Mouse (Mus musculus) fibroblast of lung, adult 2 months (primary cell): Measurements from ENCODE around the gene Pitpnm2.
"Not testable (repeated sequence)": the region's sequence is repeated elsewhere in the genome, so short reads cannot be mapped to it uniquely, and the experiment has no call there.

Experiments used
- DNase-seq: peaks from one replicate; pipeline ENCODE4 v3.0.0-alpha.2; 2011; ENCODE audit warnings: low read depth

Pitpnm2 gene

DNA sequence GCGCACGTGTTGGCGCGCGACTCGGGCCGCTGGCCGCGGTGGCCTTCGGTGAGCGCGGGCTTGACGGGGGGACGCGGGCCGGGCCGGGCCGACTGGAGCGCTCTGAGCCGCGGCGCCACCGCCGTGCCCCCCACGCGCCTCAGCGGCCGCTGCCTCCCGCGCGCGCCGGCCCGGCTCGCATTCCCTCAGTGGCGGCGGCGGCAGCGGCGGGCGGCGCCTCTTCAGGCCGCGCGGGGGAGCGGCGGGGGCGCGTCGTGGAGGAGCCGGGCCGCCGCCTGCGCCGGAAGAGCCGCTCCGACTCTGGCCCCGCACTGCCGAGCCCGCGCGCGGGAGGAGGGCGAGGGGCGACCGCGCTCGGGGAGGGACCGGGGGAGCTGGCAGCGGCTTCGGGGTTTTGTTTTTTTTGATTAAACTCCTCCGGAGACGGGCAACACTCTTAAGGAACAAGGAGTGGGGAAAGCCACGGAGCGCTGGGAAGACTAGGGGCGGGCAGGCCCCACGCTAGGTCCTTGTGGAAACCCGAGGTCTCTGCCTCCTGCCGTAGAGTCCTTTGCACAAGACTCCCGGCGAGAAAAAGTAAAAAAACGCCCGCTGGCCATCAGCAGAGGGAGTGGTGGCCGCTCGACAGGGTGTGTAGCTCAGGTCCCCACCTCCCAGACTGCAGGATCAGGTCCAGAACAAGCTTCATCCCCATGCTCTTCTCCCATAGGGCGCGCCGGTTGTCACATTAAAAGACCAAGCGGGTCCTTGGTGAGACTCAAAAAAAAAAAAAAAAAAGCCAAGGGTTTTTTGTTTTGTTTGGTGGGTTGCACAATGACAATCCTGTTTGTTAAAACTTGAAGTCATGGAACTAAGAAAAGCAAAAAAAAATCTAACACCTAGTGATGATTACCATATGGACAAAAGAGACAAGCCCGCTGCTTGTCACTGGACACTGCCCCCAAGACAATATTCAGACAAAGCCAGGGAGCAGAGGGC lies at the start of gene Pitpnm2:
Gene Pitpnm2, minus strand, starts transcription at position 147 of the 978 bp plus-strand sequence.
- DNase-seq, result peak; percentile 35

GRCm38 (mm10) chr5:124299307-124299706 lies 49.7 kb upstream of the Pitpnm2 start:
- DNase-seq, result not testable (repeated sequence)

DNA sequence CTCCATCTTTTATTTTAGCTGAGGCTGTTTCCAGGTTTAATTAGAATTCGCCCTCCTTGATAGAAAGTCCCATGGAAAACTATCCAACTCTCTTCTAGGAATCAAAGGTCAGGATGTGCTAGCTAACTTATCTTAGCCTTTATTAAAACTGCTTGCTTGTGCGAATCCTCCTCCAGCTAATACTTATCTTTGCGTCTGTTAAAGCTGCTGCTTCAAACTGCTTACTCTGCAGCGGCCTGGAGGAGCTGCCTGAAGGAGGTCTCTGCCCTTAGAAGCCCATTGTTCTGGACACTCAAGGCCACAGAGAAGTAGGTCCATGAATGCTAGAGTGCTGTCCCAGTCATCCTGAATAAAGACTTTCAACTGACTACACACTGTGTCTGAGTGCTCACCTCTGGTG lies 46.9 kb upstream of the Pitpnm2 start:
- no peak for DNase-seq

- DNase-seq, result no peak
Measured at GRCm38 (mm10) chr5:124293967-124294366, 44.4 kb upstream of the Pitpnm2 start.

DNA sequence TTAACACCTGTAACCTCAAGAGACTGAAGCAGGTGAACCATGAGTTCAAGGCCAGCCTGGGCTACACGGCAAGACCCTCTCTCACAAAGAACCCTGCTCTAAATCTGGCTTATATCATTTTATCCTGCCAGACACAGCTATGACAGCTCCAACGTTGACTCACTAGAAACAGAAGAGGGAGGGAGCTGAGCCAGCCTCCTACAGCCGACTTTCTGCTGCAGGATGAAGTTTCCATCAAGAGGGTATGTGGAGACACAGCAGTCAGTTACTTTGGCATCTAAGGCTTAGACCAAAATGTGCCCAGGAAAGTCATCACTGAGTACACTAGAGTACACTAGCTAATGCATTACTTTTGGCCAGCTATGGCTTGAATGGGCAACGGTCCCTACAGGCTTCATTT lies 40.7 kb upstream of the Pitpnm2 start:
- no peak for DNase-seq

GRCm38 (mm10) chr5:124287616-124288247 lies 38.2 kb upstream of the Pitpnm2 start:
- DNase-seq, result no peak

GRCm38 (mm10) chr5:124284330-124284729 lies 34.8 kb upstream of the Pitpnm2 start:
- no peak for DNase-seq

DNA sequence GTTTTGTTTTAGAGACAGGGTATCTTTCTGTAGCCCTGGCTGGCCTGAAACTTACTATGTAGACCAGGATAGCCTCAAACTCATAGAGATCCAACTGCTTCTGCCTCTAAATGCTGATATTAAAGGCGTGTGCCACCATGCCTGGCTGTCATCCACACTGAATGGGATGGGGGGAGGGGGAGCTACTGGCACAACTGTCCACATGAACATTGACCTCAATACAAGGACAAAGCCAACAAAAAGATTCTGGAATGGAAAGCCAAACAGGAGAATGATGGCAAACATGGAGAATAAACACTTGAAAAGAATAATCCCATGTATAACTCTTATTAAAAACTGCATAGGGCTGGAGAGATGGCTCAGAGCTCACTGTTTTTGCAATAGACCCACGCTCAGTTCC lies 33.3 kb upstream of the Pitpnm2 start:
- DNase-seq, result no peak

GRCm38 (mm10) chr5:124270226-124270625 lies 20.7 kb upstream of the Pitpnm2 start:
- no peak for DNase-seq

DNA sequence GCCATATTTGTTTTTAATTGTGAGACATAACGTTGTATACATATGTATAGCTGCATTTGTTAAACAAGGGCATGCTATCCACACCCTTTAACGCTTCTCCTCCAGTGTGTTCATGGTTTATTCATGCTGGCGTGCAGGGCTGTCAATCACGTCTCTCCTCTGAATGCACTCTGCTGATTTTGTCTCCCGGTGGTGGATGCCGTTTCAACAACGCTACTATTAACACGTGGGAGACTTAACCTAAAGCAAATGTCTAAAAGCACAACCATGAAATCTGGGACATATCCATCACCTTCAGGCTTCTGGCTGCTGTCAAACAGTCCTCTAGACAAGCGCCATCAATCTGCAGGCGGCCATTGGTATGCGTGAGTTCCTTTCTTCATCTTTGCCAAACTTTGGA lies 20.1 kb upstream of the Pitpnm2 start:
- no peak for DNase-seq

DNA sequence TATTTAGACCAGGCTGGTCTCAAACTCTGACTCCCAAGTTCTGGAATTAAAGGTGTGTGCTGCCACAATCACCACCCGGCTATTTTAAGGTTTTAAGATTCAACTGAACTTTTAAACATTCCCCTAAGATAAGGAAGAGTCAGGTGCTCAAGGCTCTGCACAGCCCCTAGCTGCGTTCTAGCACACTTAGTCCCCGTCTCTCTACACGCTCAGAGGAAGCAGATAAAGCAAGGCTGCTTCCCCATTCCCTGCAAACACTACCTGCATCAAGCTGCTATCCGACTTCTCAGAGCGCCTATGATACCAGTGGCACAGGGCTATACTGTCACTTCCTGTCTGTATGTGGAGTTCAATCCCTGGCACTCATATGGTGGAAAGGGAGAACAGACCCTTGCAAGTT lies 18.1 kb upstream of the Pitpnm2 start:
- DNase-seq, result no peak

DNA sequence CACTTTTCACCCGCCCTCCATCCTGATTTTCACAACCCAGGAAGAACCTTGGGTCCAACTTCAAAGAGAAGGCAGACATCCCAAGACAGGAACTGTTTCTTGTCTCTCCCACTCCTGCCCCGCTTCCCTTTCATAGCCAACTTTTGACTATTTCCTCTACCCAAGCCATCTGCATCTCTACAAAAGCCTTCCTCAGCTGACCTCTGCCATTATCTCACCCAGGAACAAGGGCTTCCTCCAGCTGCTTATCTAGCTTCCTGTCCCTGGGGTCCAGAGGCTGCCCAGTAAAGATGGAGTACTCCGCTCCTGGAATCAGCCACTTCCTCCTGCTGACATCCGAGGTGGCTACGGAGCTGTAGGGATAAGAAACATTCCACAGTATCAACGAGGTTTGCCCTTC lies 17.3 kb upstream of the Pitpnm2 start:
- DNase-seq, result no peak

DNA sequence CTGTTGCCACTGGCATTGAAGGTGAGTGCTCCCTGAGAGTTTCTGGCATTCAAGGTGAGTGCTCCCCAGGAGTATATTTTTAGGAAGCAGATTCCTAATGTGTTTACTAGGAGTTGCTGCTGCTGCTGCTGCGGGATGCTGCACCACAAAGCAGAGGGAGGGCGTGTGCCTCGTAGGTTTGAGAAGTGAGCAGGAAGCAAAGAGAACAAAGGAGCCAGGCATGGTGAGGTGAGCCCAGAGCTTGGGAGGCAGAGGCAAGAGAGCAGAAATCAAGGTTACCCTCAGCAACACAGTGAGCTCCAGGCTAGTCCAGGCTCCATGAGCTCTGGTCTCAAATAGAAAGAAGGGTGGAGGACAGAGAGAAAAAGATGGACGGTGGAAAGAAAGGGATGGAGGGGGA lies 13.7 kb upstream of the Pitpnm2 start:
- no peak for DNase-seq

GRCm38 (mm10) chr5:124262090-124262489 lies 12.5 kb upstream of the Pitpnm2 start:
- no peak for DNase-seq

GRCm38 (mm10) chr5:124259133-124259532 lies 9.6 kb upstream of the Pitpnm2 start:
- DNase-seq, result no peak

DNA sequence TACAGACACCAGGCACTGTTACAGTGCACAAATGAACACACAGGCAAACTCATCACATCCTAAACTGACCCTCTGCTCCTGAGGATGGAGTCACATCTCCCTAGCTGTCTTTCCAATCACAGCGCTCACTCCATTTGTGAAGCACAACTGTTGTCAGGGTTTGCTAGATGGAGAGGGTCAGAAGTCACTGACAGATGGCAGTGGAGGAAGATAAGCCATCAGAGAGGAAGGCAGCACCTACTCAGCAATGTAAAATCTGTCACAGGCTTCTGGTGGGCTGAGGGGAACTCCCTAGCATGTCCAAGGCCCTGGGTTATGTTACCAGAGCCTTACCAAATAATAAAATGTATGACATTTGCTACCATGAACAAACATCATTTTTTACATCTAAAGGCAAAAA lies 8.5 kb upstream of the Pitpnm2 start:
- no peak for DNase-seq

- no peak for DNase-seq
Measured at GRCm38 (mm10) chr5:124255141-124255540, 5.6 kb upstream of the Pitpnm2 start.

GRCm38 (mm10) chr5:124253555-124253954 lies 4.0 kb upstream of the Pitpnm2 start:
- DNase-seq, result no peak

GRCm38 (mm10) chr5:124252580-124253320 lies 3.2 kb upstream of the Pitpnm2 start:
- no peak for DNase-seq

DNA sequence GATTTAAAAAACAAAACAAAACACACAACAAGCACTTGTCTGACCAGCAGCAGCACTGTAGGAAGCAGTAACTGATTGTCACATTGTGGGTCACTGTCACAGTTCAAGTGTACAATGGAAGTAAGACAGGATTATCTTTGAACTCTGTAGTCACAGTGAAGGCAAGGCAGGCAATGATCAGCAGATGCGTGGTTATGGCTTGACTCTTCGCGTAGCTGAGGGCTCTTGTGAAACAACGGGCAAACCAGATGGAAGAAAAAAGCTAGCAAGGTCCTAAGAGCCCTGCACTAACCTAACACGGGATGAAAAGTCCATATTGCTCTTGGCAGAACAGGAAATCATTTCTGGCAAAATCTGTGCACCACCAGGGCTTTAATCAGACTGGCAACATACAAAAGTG lies 1.5 kb upstream of the Pitpnm2 start:
- no peak for DNase-seq

- no peak for DNase-seq
Measured at GRCm38 (mm10) chr5:124248845-124249613, 531 bp downstream of the Pitpnm2 start.
